Mouse (Mus musculus) embryonic facial prominence, embryonic 15.5 days (tissue): ENCODE data around the gene C1ql3. TPM values are rescaled to one million over a fixed set of nuclear protein-coding genes. Genes with fewer than 3 reads are reported as not detected.

Experiments
- polyA plus RNA-seq: library from polyadenylated mRNA; unstranded; fragments of >200 nt; fragmentation: Nextera tagmentation; extraction: Ambion mirVana; gene quantifications from 2 replicates; pipeline ENCODE4 v1.2.1, GENCODE M21; 2015

C1ql3 gene
- polyA plus RNA-seq, 1 experiment from 2014 or later: 2.1 TPM

Other genes with a start within 250 kb of the C1ql3 start
- 13.2 and 14.6 TPM in 2 replicates for gene Pter, start 87.8 kb downstream of the C1ql3 start, polyA plus RNA-seq